Mouse (Mus musculus): Measurements from ENCODE around the gene Tmem50a. TPM values are rescaled to one million over a fixed set of nuclear protein-coding genes. Genes with fewer than 3 reads are reported as not detected.

The Tmem50a gene
- polyA plus RNA-seq, 1 experiment from 2014 or later: 151 TPM

DNA sequence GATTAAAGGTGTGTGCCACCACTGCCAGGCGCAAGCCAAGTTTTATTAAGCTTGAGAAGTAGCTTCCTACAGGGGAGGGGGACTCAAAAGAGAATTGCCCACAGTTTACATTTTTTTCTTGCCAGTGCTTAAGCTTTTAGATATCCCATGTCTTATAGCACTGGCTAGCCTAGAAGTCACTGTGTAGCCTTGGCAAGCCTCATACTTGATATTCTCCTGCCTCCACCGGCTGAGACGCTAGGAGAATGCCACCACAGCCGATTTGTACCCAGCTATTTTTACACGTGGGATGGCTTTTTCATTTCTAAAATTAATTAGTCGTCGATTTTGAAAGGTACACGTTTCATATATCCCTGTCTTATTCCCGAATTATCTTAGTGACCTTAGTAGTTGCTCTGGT is 15.4 kb upstream of the Tmem50a start:
- H3K27me3 ChIP-seq (ENCODE audit: insufficient read depth, low read length): no peaks in the 10 kb centered on the region
- no peak for TF ChIP-seq CTCF (IDR thresholded peaks at IDR 0.05; ENCODE audit: low read depth)
- peak overlapping the region; percentile 97 for H3K4me3 ChIP-seq (ENCODE audit: low read depth, low read length)
- H3K27ac ChIP-seq (ENCODE audit: low read depth): no peak overlapping the region
- H3K4me1 ChIP-seq (ENCODE audit: insufficient read depth): peaks cover 8% of the 10 kb centered on the region
- no peaks in the 10 kb centered on the region for H3K9me3 ChIP-seq (ENCODE audit: low read depth, low read length)
- peak; percentile 21; the same call in 1 of the 2 replicates for ATAC-seq (ENCODE audit: insufficient read depth)
- H3K36me3 ChIP-seq (ENCODE audit: insufficient read depth): peaks cover 63% of the 10 kb centered on the region
- 27% methylated on average over 9 of the region's 9 CpGs for WGBS
- no peak for DNase-seq
- H3K4me2 ChIP-seq: peak overlapping the region; percentile 88
- H3K9ac ChIP-seq: no peak overlapping the region

DNA sequence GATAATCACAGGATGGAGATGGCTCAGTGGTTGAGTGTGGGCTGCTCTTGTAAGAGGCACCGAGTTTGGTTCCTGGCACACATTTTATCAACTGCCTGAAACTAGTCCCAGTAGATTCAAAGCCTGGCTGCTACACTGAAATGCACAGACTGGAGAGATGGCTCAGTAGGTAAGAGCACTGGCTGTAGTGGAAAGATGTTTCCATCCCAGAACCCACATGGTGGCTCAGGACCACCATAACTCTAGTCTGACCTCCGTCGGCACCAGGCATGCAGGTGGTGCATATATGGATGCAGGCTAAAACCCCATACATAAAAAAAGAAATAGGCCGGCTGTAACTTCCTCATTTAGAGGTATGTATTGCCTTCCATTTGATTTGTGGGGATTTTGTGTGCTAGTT is 14.7 kb upstream of the Tmem50a start:
- no peak overlapping the region for H3K27ac ChIP-seq (ENCODE audit: low read depth)
- TF ChIP-seq CTCF (IDR thresholded peaks at IDR 0.05; ENCODE audit: low read depth): no peak
- WGBS: 79% methylated on average over 4 of the region's 4 CpGs
- H3K4me2 ChIP-seq: no peak overlapping the region
- ATAC-seq (ENCODE audit: insufficient read depth) (no peak), DNase-seq (no peak)
- H3K27me3 ChIP-seq (ENCODE audit: insufficient read depth, low read length): no peaks in the 10 kb centered on the region
- H3K36me3 ChIP-seq (ENCODE audit: insufficient read depth): peaks cover 61% of the 10 kb centered on the region
- H3K4me3 ChIP-seq (ENCODE audit: low read depth, low read length): no peak overlapping the region
- H3K4me1 ChIP-seq (ENCODE audit: insufficient read depth): peaks cover 10% of the 10 kb centered on the region
- H3K9me3 ChIP-seq (ENCODE audit: low read depth, low read length): no peaks in the 10 kb centered on the region
- H3K9ac ChIP-seq: no peak overlapping the region

DNA sequence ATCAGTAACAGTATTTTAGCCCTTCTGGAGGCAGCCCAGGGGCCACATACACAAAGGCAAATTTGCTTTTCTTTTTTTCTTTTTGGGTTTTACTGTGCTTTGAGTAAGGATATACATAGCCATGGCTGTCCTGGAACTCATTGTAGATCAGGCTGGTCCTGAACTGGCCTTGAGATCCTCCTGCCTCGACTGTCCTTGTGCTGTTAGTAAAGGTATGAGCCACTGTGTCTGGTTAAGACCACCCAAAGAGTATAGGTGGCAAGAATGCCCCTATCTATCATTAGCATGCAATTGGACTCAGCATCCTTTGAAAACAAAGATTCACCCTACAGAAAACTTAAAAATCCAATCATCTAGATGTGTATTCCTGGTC is 13.6 kb upstream of the Tmem50a start:
- no peaks in the 10 kb centered on the region for H3K27me3 ChIP-seq (ENCODE audit: insufficient read depth, low read length)
- H3K4me2 ChIP-seq: no peak overlapping the region
- H3K4me3 ChIP-seq (ENCODE audit: low read depth, low read length): no peak overlapping the region
- WGBS: 73% methylated on average over 1 of the region's 1 CpGs
- DNase-seq (no peak), ATAC-seq (ENCODE audit: insufficient read depth) (no peak)
- H3K4me1 ChIP-seq (ENCODE audit: insufficient read depth): peaks cover 10% of the 10 kb centered on the region
- H3K9ac ChIP-seq: no peak overlapping the region
- peaks cover 53% of the 10 kb centered on the region for H3K36me3 ChIP-seq (ENCODE audit: insufficient read depth)
- TF ChIP-seq CTCF (IDR thresholded peaks at IDR 0.05; ENCODE audit: low read depth): no peak
- H3K9me3 ChIP-seq (ENCODE audit: low read depth, low read length): no peaks in the 10 kb centered on the region
- no peak overlapping the region for H3K27ac ChIP-seq (ENCODE audit: low read depth)

DNA sequence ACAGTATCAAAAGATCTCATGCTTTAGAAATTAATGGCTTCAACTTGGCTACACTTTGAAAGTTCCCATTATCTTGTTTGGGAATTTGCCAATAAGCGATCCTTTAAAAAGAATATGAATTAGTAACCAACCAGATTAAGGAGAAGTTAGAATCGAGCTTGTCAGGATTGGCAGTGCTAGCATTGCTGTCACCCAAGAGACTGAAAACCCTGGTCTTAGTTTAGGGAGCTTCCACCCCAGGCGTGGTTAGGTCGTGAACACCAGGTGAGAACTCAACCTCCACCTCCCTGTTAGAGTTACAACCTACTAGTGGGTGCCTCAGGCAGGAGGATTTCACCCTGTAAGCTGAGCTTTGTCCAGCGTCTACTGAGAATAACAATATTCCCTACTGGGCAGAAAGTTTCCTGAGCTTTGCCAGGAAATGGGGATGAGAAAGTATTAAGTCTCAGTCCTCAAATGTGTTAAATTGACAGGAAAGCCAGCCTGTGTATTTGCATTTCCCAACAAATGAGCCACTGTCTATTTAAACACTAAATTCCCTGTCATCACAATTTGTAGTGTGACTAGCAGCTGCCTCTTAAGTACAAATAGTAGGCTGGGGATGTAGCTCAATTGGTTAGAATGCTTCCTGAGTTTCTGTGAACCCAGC is 13.1 kb upstream of the Tmem50a start:
- no peak for DNase-seq
- H3K27ac ChIP-seq (ENCODE audit: low read depth): no peak overlapping the region
- H3K4me3 ChIP-seq (ENCODE audit: low read depth, low read length): no peak overlapping the region
- no peaks in the 10 kb centered on the region for H3K9me3 ChIP-seq (ENCODE audit: low read depth, low read length)
- H3K36me3 ChIP-seq (ENCODE audit: insufficient read depth): peaks cover 49% of the 10 kb centered on the region
- no peak overlapping the region for H3K4me2 ChIP-seq
- no peak for TF ChIP-seq CTCF (IDR thresholded peaks at IDR 0.05; ENCODE audit: low read depth)
- no peak for ATAC-seq (ENCODE audit: insufficient read depth)
- 65% methylated on average over 5 of the region's 5 CpGs for WGBS
- H3K4me1 ChIP-seq (ENCODE audit: insufficient read depth): peaks cover 10% of the 10 kb centered on the region
- no peaks in the 10 kb centered on the region for H3K27me3 ChIP-seq (ENCODE audit: insufficient read depth, low read length)
- H3K9ac ChIP-seq: no peak overlapping the region

DNA sequence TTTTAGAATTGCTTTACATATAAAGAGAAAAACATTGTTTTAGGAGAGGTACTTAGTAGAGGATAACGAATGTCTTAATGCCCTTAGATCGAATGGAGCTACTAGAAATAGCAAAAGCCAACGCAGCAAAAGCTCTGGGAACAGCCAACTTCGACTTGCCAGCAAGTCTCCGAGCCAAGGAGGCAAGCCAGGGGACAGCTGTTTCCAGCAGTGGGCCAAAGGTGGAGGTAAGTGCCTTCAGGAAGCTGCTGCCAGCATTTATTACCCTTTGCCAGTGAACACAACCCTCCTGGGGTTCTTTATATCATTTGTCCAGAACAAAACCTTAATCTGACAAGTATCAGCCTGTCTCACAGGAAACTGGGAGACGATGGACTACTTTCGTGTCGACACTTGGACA is 10.4 kb upstream of the Tmem50a start:
- peaks cover 42% of the 10 kb centered on the region for H3K36me3 ChIP-seq (ENCODE audit: insufficient read depth)
- whole genome bisulfite sequencing: 66% methylated on average over 8 of the region's 8 CpGs
- no peak for TF ChIP-seq CTCF (IDR thresholded peaks at IDR 0.05; ENCODE audit: low read depth)
- peaks cover 10% of the 10 kb centered on the region for H3K4me1 ChIP-seq (ENCODE audit: insufficient read depth)
- H3K4me3 ChIP-seq (ENCODE audit: low read depth, low read length): peak overlapping the region; percentile 99
- peak overlapping the region; percentile 75 for H3K4me2 ChIP-seq
- H3K9ac ChIP-seq: peak overlapping the region; percentile 41
- H3K27me3 ChIP-seq (ENCODE audit: insufficient read depth, low read length): no peaks in the 10 kb centered on the region
- ATAC-seq (ENCODE audit: insufficient read depth) (no peak), DNase-seq (no peak)
- no peaks in the 10 kb centered on the region for H3K9me3 ChIP-seq (ENCODE audit: low read depth, low read length)
- no peak overlapping the region for H3K27ac ChIP-seq (ENCODE audit: low read depth)

DNA sequence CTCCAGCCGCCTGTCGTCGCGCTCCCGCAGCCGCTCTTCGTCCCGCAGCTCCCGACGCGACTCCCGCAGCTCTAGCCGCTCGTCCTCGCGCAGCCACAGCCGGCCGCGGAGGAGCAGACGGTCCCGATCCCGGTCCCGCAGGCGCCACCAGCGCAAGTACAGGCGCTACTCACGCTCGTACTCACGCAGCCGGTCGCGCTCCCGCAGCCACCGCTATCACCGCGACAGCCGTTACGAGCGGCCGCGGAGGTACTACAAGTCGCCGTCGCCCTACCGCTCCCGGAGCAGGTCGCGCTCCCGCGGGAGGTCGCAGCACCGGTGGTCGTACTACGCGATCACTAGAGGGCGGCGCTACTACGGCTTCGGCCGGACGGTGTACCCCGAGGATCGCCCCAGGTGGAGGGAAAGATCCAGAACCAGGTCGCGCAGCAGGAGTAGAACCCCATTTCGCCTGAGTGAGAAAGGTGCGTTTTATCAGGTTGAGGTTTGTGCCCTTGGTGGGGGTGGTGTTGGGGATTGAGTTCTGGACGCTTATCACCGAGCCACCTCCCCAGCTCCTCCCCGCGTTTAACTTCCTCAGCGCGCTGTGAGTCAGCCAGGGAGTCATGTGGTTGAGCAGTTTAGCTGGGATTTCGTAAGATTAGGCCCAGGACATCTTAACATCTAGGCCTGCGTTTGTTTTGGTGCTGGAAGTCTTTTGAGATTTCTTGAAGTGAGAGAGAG is 9.4 kb upstream of the Tmem50a start:
- no peaks in the 10 kb centered on the region for H3K9me3 ChIP-seq (ENCODE audit: low read depth, low read length)
- H3K4me3 ChIP-seq (ENCODE audit: low read depth, low read length): peak overlapping the region; percentile 99
- H3K4me1 ChIP-seq (ENCODE audit: insufficient read depth): peaks cover 10% of the 10 kb centered on the region
- H3K27ac ChIP-seq (ENCODE audit: low read depth): peak overlapping the region; percentile 84
- H3K27me3 ChIP-seq (ENCODE audit: insufficient read depth, low read length): no peaks in the 10 kb centered on the region
- WGBS: under 1% methylated on average over 75 of the region's 75 CpGs
- peak; percentile 27 for TF ChIP-seq CTCF (IDR thresholded peaks at IDR 0.05; ENCODE audit: low read depth)
- H3K9ac ChIP-seq: peak overlapping the region; percentile 91
- ATAC-seq (ENCODE audit: insufficient read depth) (peak; percentile 51), DNase-seq (peak; percentile 75)
- peak overlapping the region; percentile 75 for H3K4me2 ChIP-seq
- H3K36me3 ChIP-seq (ENCODE audit: insufficient read depth): peaks cover 42% of the 10 kb centered on the region

DNA sequence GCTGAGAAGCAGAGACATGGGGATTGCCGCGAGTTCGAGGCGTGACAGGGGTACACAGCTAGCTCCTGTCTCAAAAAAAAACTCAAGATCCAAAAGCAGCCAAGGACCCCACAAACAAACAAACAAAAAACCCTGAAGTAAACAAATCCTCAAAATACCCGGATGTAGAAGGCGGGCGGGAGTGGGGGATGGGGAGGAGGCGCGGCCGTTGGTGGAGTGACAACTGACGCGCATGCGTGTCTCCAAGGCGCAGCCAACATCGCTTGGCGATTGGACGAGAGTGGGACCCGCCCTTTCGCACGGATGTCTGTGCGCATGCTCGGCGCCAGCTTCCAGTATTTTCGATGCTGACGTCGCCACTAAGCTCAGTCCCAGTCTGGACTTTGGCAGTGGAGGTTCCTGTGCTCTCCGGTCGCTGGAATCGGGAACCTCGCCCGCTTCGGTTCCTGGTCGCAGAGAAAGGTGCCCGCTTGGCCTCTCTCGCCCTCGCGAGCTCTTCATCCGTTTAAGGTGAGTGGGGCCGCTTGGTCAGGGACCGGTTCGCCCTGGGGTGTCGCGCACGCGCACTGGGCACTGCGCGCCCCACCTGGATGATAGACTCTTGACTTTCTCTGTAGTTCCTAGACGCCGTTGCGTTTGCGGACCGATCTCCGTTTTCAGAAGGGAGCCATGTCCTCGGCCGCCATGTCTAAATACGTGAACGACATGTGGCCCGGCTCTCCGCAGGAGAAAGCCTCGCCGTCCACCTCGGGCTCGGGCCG is 8.6 kb upstream of the Tmem50a start, which contains the start of gene Rsrp1:
TSS of gene Rsrp1 (plus strand) at position 335 of the 761 bp plus-strand sequence.
- peak; percentile 93 for ATAC-seq (ENCODE audit: insufficient read depth)
- H3K4me3 ChIP-seq (ENCODE audit: low read depth, low read length): peak within 1 kb of the TSS; percentile 99
- peaks cover 10% of the 10 kb centered on the region for H3K4me1 ChIP-seq (ENCODE audit: insufficient read depth)
- peak; percentile 100 for DNase-seq
- H3K4me2 ChIP-seq: peak within 1 kb of the TSS; percentile 75
- no peaks in the 10 kb centered on the region for H3K27me3 ChIP-seq (ENCODE audit: insufficient read depth, low read length)
- peak within 1 kb of the TSS; percentile 91 for H3K27ac ChIP-seq (ENCODE audit: low read depth)
- peaks cover 40% of the 10 kb centered on the region for H3K36me3 ChIP-seq (ENCODE audit: insufficient read depth)
- under 1% methylated on average over 64 of the region's 64 CpGs for WGBS
- peak within 1 kb of the TSS; percentile 91 for H3K9ac ChIP-seq
- no peak for TF ChIP-seq CTCF (IDR thresholded peaks at IDR 0.05; ENCODE audit: low read depth)
- H3K9me3 ChIP-seq (ENCODE audit: low read depth, low read length): no peaks in the 10 kb centered on the region
